Mouse (Mus musculus) adrenal gland, adult 18-20 months (tissue): ENCODE results near the gene Tbc1d2. TPM values are rescaled to one million over a fixed set of nuclear protein-coding genes. Genes with fewer than 3 reads are reported as not detected.
A peak's percentile ranks its signal among the peaks of the same experiment; 100 is the strongest.
"Not testable (repeated sequence)": the region's sequence is repeated elsewhere in the genome, so short reads cannot be mapped to it uniquely, and the experiment has no call there.

Experiments
- DNase-seq, 2 experiments: peaks; one replicate each; pipeline ENCODE4 v3.0.0; 2021 to 2022; ENCODE audit warnings: low spot score in 2 of 2
- total RNA-seq, 2 experiments: library from RNA; stranded (reverse); gene quantifications; 1 replicate in 1 of 2; 2 replicates in 1 of 2; pipeline ENCODE4 v1.2.3; 2021

Gene Tbc1d2
- total RNA-seq, 2 experiments from 2014 or later = 1.4 to 3.3 TPM

- not testable (repeated sequence) for DNase-seq
Observed at GRCm38 (mm10) chr4:46584084-46584483, 65.9 kb downstream of the Tbc1d2 start.

GRCm38 (mm10) chr4:46582024-46582423 lies 68.0 kb downstream of the Tbc1d2 start:
- DNase-seq = not testable (repeated sequence)

- not testable (repeated sequence) for DNase-seq
Observed at GRCm38 (mm10) chr4:46581577-46581976, 68.4 kb downstream of the Tbc1d2 start.

- not testable (repeated sequence) for DNase-seq
Observed at GRCm38 (mm10) chr4:46580799-46581243, 69.2 kb downstream of the Tbc1d2 start.

- not testable (repeated sequence) for DNase-seq
Observed at GRCm38 (mm10) chr4:46578796-46579346, 71.1 kb downstream of the Tbc1d2 start.

- DNase-seq = no peak
Observed at GRCm38 (mm10) chr4:46578228-46578627, 71.8 kb downstream of the Tbc1d2 start.

GRCm38 (mm10) chr4:46575509-46576284 lies 74.3 kb downstream of the Tbc1d2 start:
- DNase-seq = not testable (repeated sequence)

GRCm38 (mm10) chr4:46574841-46575240 lies 75.2 kb downstream of the Tbc1d2 start:
- DNase-seq = no peak

- no peak for DNase-seq
Observed at GRCm38 (mm10) chr4:46574024-46574753, 75.8 kb downstream of the Tbc1d2 start.

- no peak for DNase-seq
Observed at GRCm38 (mm10) chr4:46572616-46573015, 77.4 kb downstream of the Tbc1d2 start.

- DNase-seq = no peak
Observed at GRCm38 (mm10) chr4:46571744-46572143, 78.3 kb downstream of the Tbc1d2 start.

- DNase-seq = no peak
Observed at GRCm38 (mm10) chr4:46569671-46570070, 80.3 kb downstream of the Tbc1d2 start.

GRCm38 (mm10) chr4:46568169-46568568 lies 81.8 kb downstream of the Tbc1d2 start:
- DNase-seq = no peak

GRCm38 (mm10) chr4:46566931-46567671 lies 82.9 kb downstream of the Tbc1d2 start:
- no peak for DNase-seq

GRCm38 (mm10) chr4:46565393-46565955 lies 84.5 kb downstream of the Tbc1d2 start:
- no peak for DNase-seq

GRCm38 (mm10) chr4:46564247-46564646 lies 85.8 kb downstream of the Tbc1d2 start:
- peak in 1 of 2 experiments; percentile 13 for DNase-seq

- DNase-seq = peak; percentile 30 to 39
Observed at GRCm38 (mm10) chr4:46563847-46564246, 86.2 kb downstream of the Tbc1d2 start.

- peak in 1 of 2 experiments; percentile 19 for DNase-seq
Observed at GRCm38 (mm10) chr4:46562841-46563240, 87.2 kb downstream of the Tbc1d2 start.

GRCm38 (mm10) chr4:46562037-46562436 lies 88.0 kb downstream of the Tbc1d2 start:
- DNase-seq = peak in 1 of 2 experiments; percentile 6

- DNase-seq = peak in 1 of 2 experiments; percentile 7
Observed at GRCm38 (mm10) chr4:46560069-46560705, 89.8 kb downstream of the Tbc1d2 start.
